Mouse (Mus musculus) megakaryocyte, embryonic 14.5 days (primary cell): ENCODE results near the gene Haspin. TPM values are rescaled to one million over a fixed set of nuclear protein-coding genes. Genes with fewer than 3 reads are reported as not detected.
"Not testable (repeated sequence)": the region's sequence is repeated elsewhere in the genome, so short reads cannot be mapped to it uniquely, and the experiment has no call there.

Experiments
- H3K27me3 ChIP-seq: replicated peaks from 2 replicates; pipeline ENCODE3; 2012; ENCODE audit warnings: inconsistent platforms
- H3K36me3 ChIP-seq: replicated peaks from 2 replicates; pipeline ENCODE3; 2012; ENCODE audit warnings: low read length, inconsistent platforms, mixed read lengths
- H3K4me1 ChIP-seq: 2 replicates; pipeline ENCODE4 v1.6.1; 2012; ENCODE audit warnings: inconsistent platforms
- H3K4me3 ChIP-seq: replicated peaks from 2 replicates; pipeline ENCODE3; 2012; ENCODE audit warnings: moderate library complexity, mild to moderate bottlenecking, inconsistent platforms
- H3K9me3 ChIP-seq: 2 replicates; pipeline ENCODE4 v1.6.1; 2012; ENCODE audit warnings: inconsistent platforms
- FLI1 ChIP-seq: IDR thresholded peaks from 2 replicates; pipeline ENCODE4 v1.6.1; 2012; ENCODE audit warnings: low read length, inconsistent platforms, mixed read lengths
- GATA1 ChIP-seq: IDR thresholded peaks from 3 replicates; pipeline ENCODE4 v1.6.1; 2012; ENCODE audit warnings: mixed read lengths, low read length, inconsistent platforms, borderline replicate concordance
- polyA plus RNA-seq: library from polyadenylated mRNA; stranded (reverse); fragments of >175 nt; gene quantifications from 2 replicates; pipeline ENCODE4 v1.2.3, GENCODE M21; 2012; ENCODE audit warnings: low replicate concordance; ENCODE audit not compliant: insufficient read depth

Gene Haspin
- polyA plus RNA-seq, 1 experiment: 4.4 TPM

- Histone ChIP-seq H3K9me3 (no peaks in the 10 kb centered on the region), H3K4me3 (peak overlapping the region; percentile 4), H3K36me3 (no peaks in the 10 kb centered on the region), H3K4me1 (peaks cover 76% of the 10 kb centered on the region), H3K27me3 (peaks cover 12% of the 10 kb centered on the region)
- TF ChIP-seq FLI1 (no peak), GATA1 (no peak)
Measured at GRCm38 (mm10) chr11:73108898-73109625, 29.0 kb downstream of the Haspin start.

GRCm38 (mm10) chr11:73108195-73108897 is 29.7 kb downstream of the Haspin start:
- Histone ChIP-seq H3K4me3 (peak overlapping the region; percentile 4), H3K27me3 (peaks cover 14% of the 10 kb centered on the region), H3K4me1 (peaks cover 73% of the 10 kb centered on the region), H3K36me3 (no peaks in the 10 kb centered on the region), H3K9me3 (no peaks in the 10 kb centered on the region)
- TF ChIP-seq GATA1 (no peak), FLI1 (no peak)

- Histone ChIP-seq H3K4me1 (peaks cover 71% of the 10 kb centered on the region), H3K27me3 (peaks cover 13% of the 10 kb centered on the region)
- not testable (repeated sequence) for H3K4me3 ChIP-seq, H3K9me3 ChIP-seq, H3K36me3 ChIP-seq
Measured at GRCm38 (mm10) chr11:73107358-73107757, 30.7 kb downstream of the Haspin start.

GRCm38 (mm10) chr11:73105246-73105645 is 32.8 kb downstream of the Haspin start:
- H3K27me3 ChIP-seq: peaks cover 18% of the 10 kb centered on the region
- TF ChIP-seq GATA1: no peak
- no peak for TF ChIP-seq FLI1
- H3K9me3 ChIP-seq: no peaks in the 10 kb centered on the region
- H3K36me3 ChIP-seq: no peaks in the 10 kb centered on the region
- H3K4me3 ChIP-seq: no peak overlapping the region
- H3K4me1 ChIP-seq: peaks cover 52% of the 10 kb centered on the region

- TF ChIP-seq FLI1: no peak
- TF ChIP-seq GATA1: no peak
Measured at GRCm38 (mm10) chr11:73101308-73101707, 36.8 kb downstream of the Haspin start.

GRCm38 (mm10) chr11:73099976-73100750 is 37.9 kb downstream of the Haspin start:
- Histone ChIP-seq H3K4me3 (no peak overlapping the region), H3K9me3 (no peaks in the 10 kb centered on the region), H3K4me1 (peaks cover 20% of the 10 kb centered on the region), H3K27me3 (peaks cover 18% of the 10 kb centered on the region), H3K36me3 (no peaks in the 10 kb centered on the region)
- TF ChIP-seq FLI1: no peak
- no peak for TF ChIP-seq GATA1

More at GRCm38 (mm10) chr11:73101308-73101707, 36.8 kb downstream of the Haspin start:
- no peaks in the 10 kb centered on the region for H3K9me3 ChIP-seq
- no peak overlapping the region for H3K4me3 ChIP-seq
- H3K4me1 ChIP-seq: peaks cover 18% of the 10 kb centered on the region
- peaks cover 18% of the 10 kb centered on the region for H3K27me3 ChIP-seq
- no peaks in the 10 kb centered on the region for H3K36me3 ChIP-seq

- no peaks in the 10 kb centered on the region for H3K9me3 ChIP-seq
- H3K4me3 ChIP-seq: no peak overlapping the region
- no peak for TF ChIP-seq FLI1
- TF ChIP-seq GATA1: no peak
- no peaks in the 10 kb centered on the region for H3K36me3 ChIP-seq
- H3K4me1 ChIP-seq: peaks cover 24% of the 10 kb centered on the region
- peaks cover 21% of the 10 kb centered on the region for H3K27me3 ChIP-seq
Measured at GRCm38 (mm10) chr11:73098860-73099259, 39.2 kb downstream of the Haspin start.

- H3K9me3 ChIP-seq: no peaks in the 10 kb centered on the region
- TF ChIP-seq GATA1 (no peak), FLI1 (no peak)
- H3K36me3 ChIP-seq: no peaks in the 10 kb centered on the region
- H3K4me1 ChIP-seq: peaks cover 48% of the 10 kb centered on the region
- peaks cover 16% of the 10 kb centered on the region for H3K27me3 ChIP-seq
- H3K4me3 ChIP-seq: no peak overlapping the region
Measured at GRCm38 (mm10) chr11:73094231-73094995, 43.7 kb downstream of the Haspin start.

GRCm38 (mm10) chr11:73092877-73093276 is 45.2 kb downstream of the Haspin start:
- TF ChIP-seq FLI1 (no peak), GATA1 (no peak)
- no peaks in the 10 kb centered on the region for H3K36me3 ChIP-seq
- peaks cover 57% of the 10 kb centered on the region for H3K4me1 ChIP-seq
- peaks cover 17% of the 10 kb centered on the region for H3K27me3 ChIP-seq
- H3K4me3 ChIP-seq: no peak overlapping the region
- H3K9me3 ChIP-seq: no peaks in the 10 kb centered on the region
